Mouse (Mus musculus) cerebellum, postnatal 10 days (tissue): ENCODE results near the gene Rgs2.

Experiments
- DNase-seq, 2 experiments: peaks; one replicate each; pipeline ENCODE4 v3.0.0; 2021; ENCODE audit warnings: mixed read lengths in 2 of 2

The Rgs2 gene

GRCm38 (mm10) chr1:143982765-143983312 lies 21.1 kb downstream of the Rgs2 start:
- DNase-seq = no peak

- DNase-seq = peak; percentile 55 to 60
Observed at GRCm38 (mm10) chr1:143982085-143982764, 21.7 kb downstream of the Rgs2 start.

- peak; percentile 71 for DNase-seq
Observed at GRCm38 (mm10) chr1:143980811-143981210, 23.1 kb downstream of the Rgs2 start.

GRCm38 (mm10) chr1:143974637-143975036 lies 29.3 kb downstream of the Rgs2 start:
- no peak for DNase-seq

GRCm38 (mm10) chr1:143962301-143962700 lies 41.7 kb downstream of the Rgs2 start:
- DNase-seq = no peak

- DNase-seq = no peak
Observed at GRCm38 (mm10) chr1:143960340-143960739, 43.6 kb downstream of the Rgs2 start.

GRCm38 (mm10) chr1:143956090-143956489 lies 47.9 kb downstream of the Rgs2 start:
- no peak for DNase-seq

- DNase-seq = no peak
Observed at GRCm38 (mm10) chr1:143952841-143953240, 51.1 kb downstream of the Rgs2 start.
